Mouse (Mus musculus) stomach, embryonic 16.5 days (tissue): ENCODE measurements at regions not wholly inside any gene's neighbourhood (a gene's known extent, or its start where the extent isn't known, plus 50 kb on each side); places are given as distances from the start of the nearest gene placed in this dataset. TPM values are rescaled to one million over a fixed set of nuclear protein-coding genes. Genes with fewer than 3 reads are reported as not detected.
"Not testable (repeated sequence)": the region's sequence is repeated elsewhere in the genome, so short reads cannot be mapped to it uniquely, and the experiment has no call there.

Experiments used
- ATAC-seq: fragments of 200-750 bp; cut with Nextera tagmentation; 2 replicates; pipeline ENCODE4 v1.8.0; 2017; ENCODE audit warnings: moderate number of reproducible peaks, moderate TSS enrichment; ENCODE audit not compliant: insufficient read depth, low FRiP score
- H3K27ac ChIP-seq: fragments of 300-500 bp; sonication (generic); 2 replicates; pipeline ENCODE4 v1.5.1; 2014; ENCODE audit warnings: low read length
- H3K27me3 ChIP-seq: fragments of 300-500 bp; sonication (generic); 2 replicates; pipeline ENCODE4 v1.6.1; 2014; ENCODE audit warnings: low read length, control low read depth, mixed read lengths; ENCODE audit not compliant: control insufficient read depth, insufficient read depth
- H3K36me3 ChIP-seq: fragments of 300-500 bp; sonication (generic); 2 replicates; pipeline ENCODE4 v1.6.1; 2014; ENCODE audit warnings: low read length; ENCODE audit not compliant: control insufficient read depth, insufficient read depth
- H3K4me1 ChIP-seq: fragments of 300-500 bp; sonication (generic); 2 replicates; pipeline ENCODE4 v1.6.1; 2014; ENCODE audit warnings: low read length, control low read depth, mixed read lengths; ENCODE audit not compliant: control insufficient read depth, insufficient read depth
- H3K4me2 ChIP-seq: fragments of 300-500 bp; sonication (generic); 2 replicates; pipeline ENCODE4 v1.6.1; 2014; ENCODE audit warnings: low read depth, low read length, mixed read lengths
- H3K4me3 ChIP-seq: fragments of 300-500 bp; sonication (generic); replicated peaks from 2 replicates; pipeline ENCODE4 v1.5.1; 2014; ENCODE audit warnings: mild to moderate bottlenecking, low read length
- H3K9ac ChIP-seq: fragments of 300-500 bp; sonication (generic); 2 replicates; pipeline ENCODE4 v1.6.1; 2014; ENCODE audit warnings: low read length
- H3K9me3 ChIP-seq: fragments of 300-500 bp; sonication (generic); replicated peaks from 2 replicates; pipeline ENCODE4 v1.6.1; 2016; ENCODE audit warnings: low read length, control low read depth; ENCODE audit not compliant: control insufficient read depth
- WGBS: fragments of 180-500 bp; shearing (Covaris S2); extraction: QIAGEN DNeasy Blood & Tissue Kit; methylation state at CpG from one replicate; pipeline ENCODE4 v1.1.7; 2014; 5-methylcytosine and 5-hydroxymethylcytosine counted together
- microRNA-seq: library from miRNA; unstranded; fragments of <30 nt; microRNA quantifications from one replicate; pipeline ENCODE4, GENCODE M21; 2016

DNA sequence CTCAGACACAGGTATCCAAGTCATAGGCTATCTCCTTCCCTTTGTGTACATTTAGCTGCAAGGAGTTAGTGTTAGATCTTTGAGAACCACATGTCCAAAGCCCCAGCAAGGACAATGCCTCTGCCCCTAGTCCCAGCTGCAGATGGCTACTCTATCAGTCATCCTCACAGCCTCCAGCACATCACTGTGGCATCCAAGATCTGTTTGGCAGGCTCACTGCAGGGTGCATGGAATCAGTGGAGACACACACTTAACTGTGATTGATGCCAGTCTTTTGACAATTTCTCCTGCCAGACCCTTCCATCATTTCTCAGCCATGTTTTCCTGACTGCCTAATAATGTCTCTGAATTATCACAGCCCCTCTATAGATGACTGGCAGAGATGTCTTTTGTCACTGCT, 121.0 kb upstream of the Pcsk5 start:
- Histone ChIP-seq H3K4me2 (no peak overlapping the region), H3K9ac (no peak overlapping the region), H3K4me1 (no peaks in the 10 kb centered on the region), H3K27ac (no peak overlapping the region), H3K27me3 (no peaks in the 10 kb centered on the region), H3K36me3 (no peaks in the 10 kb centered on the region), H3K9me3 (no peaks in the 10 kb centered on the region), H3K4me3 (no peak overlapping the region)
- ATAC-seq, result no peak

DNA sequence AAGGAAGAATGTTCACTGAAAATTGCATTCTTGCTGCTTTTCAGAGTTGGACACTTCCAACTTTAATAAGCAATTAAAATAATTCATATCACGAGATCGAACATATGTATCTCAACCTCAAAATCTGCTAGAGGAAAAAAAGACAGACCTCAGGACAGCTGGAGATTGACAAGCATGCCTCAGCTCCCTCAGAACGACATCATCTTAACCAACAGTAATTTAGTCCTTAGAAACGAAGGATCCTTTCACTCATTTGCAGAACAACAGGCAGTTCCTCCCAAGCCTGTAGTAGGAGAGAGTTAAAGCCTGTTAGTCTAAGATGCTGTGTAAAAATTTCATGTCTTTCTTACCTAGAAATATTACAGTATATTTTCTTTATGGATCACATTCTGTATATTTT, 95.2 kb upstream of the Pcsk5 start:
- Histone ChIP-seq H3K4me2 (no peak overlapping the region), H3K9ac (no peak overlapping the region), H3K4me3 (no peak overlapping the region), H3K4me1 (no peaks in the 10 kb centered on the region), H3K9me3 (no peaks in the 10 kb centered on the region), H3K36me3 (no peaks in the 10 kb centered on the region), H3K27ac (no peak overlapping the region), H3K27me3 (no peaks in the 10 kb centered on the region)
- ATAC-seq, result no peak
- WGBS, result 79% methylated on average over 4 of the region's 4 CpGs

DNA sequence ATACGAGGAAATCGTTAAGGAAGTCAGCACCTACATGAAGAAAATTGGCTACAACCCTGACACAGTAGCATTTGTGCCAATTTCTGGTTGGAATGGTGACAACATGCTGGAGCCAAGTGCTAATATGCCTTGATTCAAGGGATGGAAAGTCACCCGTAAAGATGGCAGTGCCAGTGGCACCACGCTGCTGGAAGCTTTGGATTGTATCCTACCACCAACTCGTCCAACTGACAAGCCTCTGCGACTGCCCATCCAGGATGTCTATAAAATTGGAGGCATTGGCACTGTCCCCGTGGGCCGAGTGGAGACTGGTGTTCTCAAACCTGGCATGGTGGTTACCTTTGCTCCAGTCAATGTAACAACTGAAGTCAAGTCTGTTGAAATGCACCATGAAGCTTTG, 89.7 kb upstream of the Pcsk5 start:
- H3K36me3 ChIP-seq, H3K4me1 ChIP-seq, H3K27me3 ChIP-seq, H3K27ac ChIP-seq, ATAC-seq, H3K9me3 ChIP-seq, H3K4me3 ChIP-seq, H3K9ac ChIP-seq, H3K4me2 ChIP-seq: not testable (repeated sequence)
- WGBS, result 92% methylated on average over 8 of the region's 8 CpGs

DNA sequence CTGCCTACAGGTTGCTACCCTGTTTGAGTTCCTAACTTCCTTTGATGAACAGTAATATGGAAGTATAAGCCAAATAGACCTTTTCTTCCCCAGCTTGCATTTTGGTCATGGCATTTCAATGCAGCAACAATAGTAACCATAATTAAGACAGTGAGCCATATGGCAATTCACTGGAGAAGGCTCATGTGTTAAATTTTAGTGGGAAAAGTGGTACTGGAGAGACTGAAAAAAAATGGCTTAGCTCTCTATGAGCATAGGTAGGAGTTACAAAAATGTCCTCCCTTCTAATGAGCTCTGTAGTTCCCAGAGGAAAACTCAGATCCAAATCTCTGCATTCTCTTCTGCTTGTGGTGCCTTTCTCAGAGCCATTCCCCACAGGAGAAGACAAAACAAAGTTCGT, 70.1 kb upstream of the Pcsk5 start:
- 56% methylated on average over 1 of the region's 1 CpGs for WGBS
- Histone ChIP-seq H3K36me3 (no peaks in the 10 kb centered on the region; the same call in 1 of the 2 replicates), H3K27me3 (no peaks in the 10 kb centered on the region), H3K4me1 (no peaks in the 10 kb centered on the region), H3K27ac (no peak overlapping the region), H3K4me3 (no peak overlapping the region), H3K9me3 (0 out of 2 replicates have a peak, but pooled peaks cover 13% of the 10 kb centered on the region), H3K9ac (no peak overlapping the region), H3K4me2 (no peak overlapping the region)
- no peak for ATAC-seq

DNA sequence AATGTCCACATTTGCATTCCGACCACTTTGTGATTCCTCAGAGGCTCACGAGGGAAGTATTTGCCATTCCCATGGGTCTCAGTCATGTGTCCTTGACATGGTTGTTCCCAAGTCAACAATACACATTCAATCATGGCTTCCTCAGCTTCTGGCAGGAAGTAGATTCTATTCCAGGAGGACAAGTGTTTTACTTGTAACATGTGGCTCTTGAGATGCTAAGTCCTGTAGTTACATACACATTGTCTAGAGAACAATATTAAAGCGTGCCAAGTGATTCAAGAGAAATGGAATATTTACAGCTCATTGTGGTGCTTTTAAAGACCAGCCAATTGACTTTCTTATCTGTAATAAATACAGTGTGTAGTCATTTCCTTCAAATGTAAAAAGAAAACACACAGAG, 66.7 kb upstream of the Pcsk5 start:
- ATAC-seq, result no peak
- Histone ChIP-seq H3K4me3 (no peak overlapping the region), H3K4me1 (no peaks in the 10 kb centered on the region), H3K36me3 (no peaks in the 10 kb centered on the region), H3K9me3 (0 out of 2 replicates have a peak, but pooled peaks cover 3% of the 10 kb centered on the region), H3K4me2 (no peak overlapping the region), H3K27ac (no peak overlapping the region), H3K27me3 (no peaks in the 10 kb centered on the region), H3K9ac (no peak overlapping the region)
- WGBS, result 77% methylated on average over 3 of the region's 3 CpGs

DNA sequence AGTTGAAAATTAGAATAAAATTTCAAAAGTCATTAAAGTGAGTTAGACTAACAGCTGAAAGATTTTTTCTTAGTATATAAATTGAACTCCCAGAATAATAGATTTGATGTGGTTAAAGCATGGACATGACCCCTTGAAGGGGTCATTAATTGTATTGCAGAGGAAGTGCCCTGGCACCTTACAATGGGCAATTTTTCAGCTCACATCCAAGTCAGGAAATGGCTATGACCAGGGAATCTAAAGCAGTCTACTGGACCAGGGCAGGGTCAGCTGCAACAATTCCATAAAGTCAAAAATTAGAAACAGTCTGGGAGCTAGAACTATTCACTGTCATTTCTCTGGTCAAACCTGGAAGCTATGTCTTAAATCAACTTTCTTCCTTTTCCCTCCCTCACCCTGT, 55.2 kb upstream of the Pcsk5 start:
- no peak for ATAC-seq
- no peak overlapping the region for H3K4me2 ChIP-seq
- H3K36me3 ChIP-seq, result no peaks in the 10 kb centered on the region
- H3K4me1 ChIP-seq, result no peaks in the 10 kb centered on the region
- no peaks in the 10 kb centered on the region for H3K27me3 ChIP-seq
- no peaks in the 10 kb centered on the region for H3K9me3 ChIP-seq
- no peak overlapping the region for H3K27ac ChIP-seq
- no peak overlapping the region for H3K4me3 ChIP-seq
- no peak overlapping the region for H3K9ac ChIP-seq

Small RNA genes lying in the stretch of these regions (microRNA-seq; reads per million reads assigned to microRNA genes)
- not detected for gene Gm23061
